8 mouse cellular contexts compared by ENCODE assay signal in genomic region chrX:166170800-166171738, GRCm38 (mm10). TPM values are rescaled to one million over a fixed set of nuclear protein-coding genes. Genes with fewer than 3 reads are reported as not detected.
DNase-seq lines count a peak whose midpoint lies in the region; ATAC-seq and TF ChIP-seq lines count a peak whose summit lies in the region.

No protein-coding gene starts in this region.

- WGBS in heart, embryonic 14.5 days: 30% methylated on average over 9 of the region's 9 CpGs
- WGBS in hindbrain, embryonic 13.5 days: 25% methylated on average over 9 of the region's 9 CpGs
- whole genome bisulfite sequencing in midbrain, embryonic 11.5 days: 39% methylated on average over 9 of the region's 9 CpGs

- peak overlapping the region; percentile 73 for H3K9ac ChIP-seq in heart, embryonic 14.5 days (ENCODE audit: low read length)
- peak overlapping the region; percentile 83 for H3K9ac ChIP-seq in ES-Bruce4 (ENCODE audit: low read depth, poor library complexity, severe bottlenecking)
- peak overlapping the region; percentile 68 for H3K9ac ChIP-seq in hindbrain, embryonic 13.5 days
- peak overlapping the region; percentile 61 for H3K9ac ChIP-seq in midbrain, embryonic 11.5 days (ENCODE audit: low read length)

- H3K9me3 ChIP-seq in heart, embryonic 14.5 days (ENCODE audit: control insufficient read depth, low read length): no peaks in the 10 kb centered on the region
- no peaks in the 10 kb centered on the region for H3K9me3 ChIP-seq in ES-Bruce4 (replicated peaks; ENCODE audit: control insufficient read depth, insufficient read depth, low read length, poor library complexity, severe bottlenecking)
- no peaks in the 10 kb centered on the region for H3K9me3 ChIP-seq in hindbrain, embryonic 13.5 days
- H3K9me3 ChIP-seq in midbrain, embryonic 11.5 days (ENCODE audit: control insufficient read depth, low read length): no peaks in the 10 kb centered on the region

- TF ChIP-seq POLR2A in ES-Bruce4 (IDR thresholded peaks at IDR 0.05; ENCODE audit: insufficient read depth, low read length): no peak

- no peak for DNase-seq in heart, postnatal 4 days
- DNase-seq in midbrain, embryonic 11.5 days (ENCODE audit: low spot score, missing footprints): no peak
- no peak for DNase-seq in cerebellum, adult 8-10 months
- no peak for DNase-seq in right cerebral cortex, adult 2 months (ENCODE audit: low spot score in 2 of 2)
- no peak for DNase-seq in gastrocnemius, postnatal 36 days

- no peak for TF ChIP-seq EP300 in ES-Bruce4 (IDR thresholded peaks at IDR 0.05; ENCODE audit: insufficient read depth, low read depth, low read length)

- H3K27ac ChIP-seq in heart, embryonic 14.5 days (replicated peaks in 1 of 2; ENCODE audit: control insufficient read depth in 1 of 2, insufficient read depth in 1 of 2, low read depth in 2 of 2, low read length in 2 of 2): peak overlapping the region in 1 of 2 experiments; percentile 62; a peak in 2 of 4 replicates
- no peak overlapping the region for H3K27ac ChIP-seq in ES-Bruce4 (ENCODE audit: insufficient read depth, low read length)
- H3K27ac ChIP-seq in hindbrain, embryonic 13.5 days: peak overlapping the region; percentile 82
- H3K27ac ChIP-seq in midbrain, embryonic 11.5 days (ENCODE audit: low read depth, low read length): peak overlapping the region; percentile 72

- no peak for TF ChIP-seq CTCF in ES-Bruce4 (IDR thresholded peaks at IDR 0.05; ENCODE audit: low read depth, low read length)

- no peaks in the 10 kb centered on the region for H3K27me3 ChIP-seq in heart, embryonic 14.5 days (ENCODE audit: control insufficient read depth, insufficient read depth, low read length)
- H3K27me3 ChIP-seq in ES-Bruce4 (ENCODE audit: control insufficient read depth, insufficient read depth, low read length, poor library complexity, severe bottlenecking): no peaks in the 10 kb centered on the region
- no peaks in the 10 kb centered on the region for H3K27me3 ChIP-seq in hindbrain, embryonic 13.5 days
- no peaks in the 10 kb centered on the region; the same call in 1 of the 2 replicates for H3K27me3 ChIP-seq in midbrain, embryonic 11.5 days (ENCODE audit: control insufficient read depth, insufficient read depth, low read length)

- peak overlapping the region; percentile 66 for H3K4me2 ChIP-seq in heart, embryonic 14.5 days (ENCODE audit: low read length)
- peak overlapping the region; percentile 52 for H3K4me2 ChIP-seq in hindbrain, embryonic 13.5 days
- peak overlapping the region; percentile 42 for H3K4me2 ChIP-seq in midbrain, embryonic 11.5 days

- intact Hi-C loops in gastrocnemius, postnatal 36 days (cut with DNase I): no loop called here

- peak overlapping the region; percentile 57 to 84 for H3K4me3 ChIP-seq in heart, embryonic 14.5 days (ENCODE audit: control insufficient read depth in 1 of 2, insufficient read depth in 1 of 2, low read depth in 1 of 2, low read length in 2 of 2)
- H3K4me3 ChIP-seq in ES-Bruce4 (ENCODE audit: low read depth, low read length): peak overlapping the region; percentile 99
- H3K4me3 ChIP-seq in hindbrain, embryonic 13.5 days: peak overlapping the region; percentile 45
- peak overlapping the region; percentile 45 for H3K4me3 ChIP-seq in midbrain, embryonic 11.5 days (ENCODE audit: low read depth, low read length)

- ATAC-seq in heart, embryonic 14.5 days (ENCODE audit: insufficient number of reproducible peaks, insufficient read depth, low FRiP score, low read depth): no peak
- ATAC-seq in hindbrain, embryonic 13.5 days (ENCODE audit: low FRiP score): no peak
- no peak for ATAC-seq in midbrain, embryonic 11.5 days (ENCODE audit: low FRiP score)

- no peaks in the 10 kb centered on the region for H3K36me3 ChIP-seq in heart, embryonic 14.5 days (ENCODE audit: control insufficient read depth, insufficient read depth, low read length)
- H3K36me3 ChIP-seq in ES-Bruce4 (ENCODE audit: control insufficient read depth, insufficient read depth, low read length, poor library complexity, severe bottlenecking): no peaks in the 10 kb centered on the region
- H3K36me3 ChIP-seq in hindbrain, embryonic 13.5 days: no peaks in the 10 kb centered on the region
- no peaks in the 10 kb centered on the region for H3K36me3 ChIP-seq in midbrain, embryonic 11.5 days (ENCODE audit: control insufficient read depth, insufficient read depth, low read length)

- peaks cover 0 to 3% of the 10 kb centered on the region in 2 experiments; a peak in 2 of 4 replicates for H3K4me1 ChIP-seq in heart, embryonic 14.5 days (ENCODE audit: control insufficient read depth in 2 of 2, insufficient read depth in 2 of 2, low read length in 2 of 2)
- H3K4me1 ChIP-seq in ES-Bruce4 (ENCODE audit: control insufficient read depth, insufficient read depth, low read length): no peaks in the 10 kb centered on the region
- H3K4me1 ChIP-seq in hindbrain, embryonic 13.5 days (replicated peaks): peaks cover 18% of the 10 kb centered on the region
- H3K4me1 ChIP-seq in midbrain, embryonic 11.5 days (ENCODE audit: control insufficient read depth, insufficient read depth, low read length): peaks cover 3% of the 10 kb centered on the region; the same call in 1 of the 2 replicates

RNA-seq across cellular contexts. Expression of gene Gemin8, which starts 0.8 kb away (rescaled TPM):
- polyA plus RNA-seq in heart, embryonic 14.5 days (2014; fragmentation: Nextera tagmentation; extraction: Ambion mirVana): 7.9 and 8.0 TPM in 2 replicates
- 1 to 10 TPM; 4.3 to 4.9 TPM for total RNA-seq in heart, postnatal 4 days (2021)
- polyA plus RNA-seq in ES-Bruce4 (2011; ENCODE audit: insufficient read depth, insufficient read length, low read depth, missing spikeins): 13.5 and 13.8 TPM in 2 replicates
- polyA plus RNA-seq in hindbrain, embryonic 13.5 days (2015; fragmentation: Nextera tagmentation; extraction: Ambion mirVana): 7.5 and 9.7 TPM in 2 replicates
- polyA plus RNA-seq in midbrain, embryonic 11.5 days (2014; fragmentation: Nextera tagmentation; extraction: Ambion mirVana): 16.8 and 19.0 TPM in 2 replicates
- 1 to 10 TPM in 1 of 2 experiments, under 1 TPM in 1; 0.92 to 1.4 TPM for total RNA-seq in gastrocnemius, postnatal 36 days (2021)

Comparison
In these comparisons a context has a peak if more than half of its experiments do, and no peak if none do; other contexts are left out.
1. H3K4me3 ChIP-seq: peak in every context shown above with its lines; median percentile 99 in ES-Bruce4; 70 in heart, embryonic 14.5 days; 45 in hindbrain, embryonic 13.5 days; 45 in midbrain, embryonic 11.5 days.